8 mouse cellular contexts compared by ENCODE assay signal in genomic region chr2:5062496-5063298, GRCm38 (mm10). TPM values are rescaled to one million over a fixed set of nuclear protein-coding genes. Genes with fewer than 3 reads are reported as not detected.
A peak's percentile ranks its signal among the peaks of the same experiment; 100 is the strongest.
DNase-seq lines count a peak whose midpoint lies in the region; ATAC-seq and TF ChIP-seq lines count a peak whose summit lies in the region.

No protein-coding gene starts in this region.

- no peaks in the 10 kb centered on the region; the same call in 1 of the 2 replicates for H3K4me1 ChIP-seq in embryonic facial prominence, embryonic 14.5 days (ENCODE audit: control insufficient read depth, insufficient read depth, low read length)
- peaks cover 8% of the 10 kb centered on the region for H3K4me1 ChIP-seq in intestine, embryonic 16.5 days (ENCODE audit: control insufficient read depth, insufficient read depth, low read length)
- peaks cover 9% of the 10 kb centered on the region; the same call in 1 of the 2 replicates for H3K4me1 ChIP-seq in neural tube, embryonic 12.5 days

- H3K9ac ChIP-seq in embryonic facial prominence, embryonic 14.5 days (ENCODE audit: low read depth, low read length) = peak overlapping the region; percentile 69; the same call in 1 of the 2 replicates
- peak overlapping the region; percentile 81 for H3K9ac ChIP-seq in intestine, embryonic 16.5 days (ENCODE audit: low read depth, low read length)
- H3K9ac ChIP-seq in neural tube, embryonic 12.5 days = no peak overlapping the region

- DNase-seq in layer of hippocampus, adult 2 months (ENCODE audit: low spot score in 2 of 2) = no peak
- no peak for DNase-seq in layer of hippocampus, adult 9-11 months
- DNase-seq in embryonic facial prominence, embryonic 14.5 days (ENCODE audit: low spot score) = peak; percentile 3
- no peak for DNase-seq in layer of hippocampus, adult 9-10 months (ENCODE audit: low spot score)
- no peak for DNase-seq in gastrocnemius, postnatal 14 days

- TF ChIP-seq CTCF in layer of hippocampus, adult 2 months (conservative IDR thresholded peaks at IDR 0.05) = no peak

- H3K4me3 ChIP-seq in layer of hippocampus, adult 2 months = peak overlapping the region; percentile 85
- peak overlapping the region; percentile 66 for H3K4me3 ChIP-seq in embryonic facial prominence, embryonic 14.5 days (ENCODE audit: low read depth, low read length)
- peak overlapping the region; percentile 70 for H3K4me3 ChIP-seq in intestine, embryonic 16.5 days (ENCODE audit: low read length)
- peak overlapping the region; percentile 54 for H3K4me3 ChIP-seq in neural tube, embryonic 12.5 days

- ATAC-seq in embryonic facial prominence, embryonic 14.5 days (ENCODE audit: low read depth) = no peak
- ATAC-seq in intestine, embryonic 16.5 days = peak; percentile 45
- ATAC-seq in neural tube, embryonic 12.5 days (ENCODE audit: low FRiP score, low read depth) = no peak
- no peak for ATAC-seq in activated CD4-positive, CD25-positive, alpha-beta regulatory T cell, adult 4 months

- no peaks in the 10 kb centered on the region for H3K9me3 ChIP-seq in embryonic facial prominence, embryonic 14.5 days (ENCODE audit: control insufficient read depth, low read length)
- H3K9me3 ChIP-seq in intestine, embryonic 16.5 days (ENCODE audit: control insufficient read depth, low read length) = no peaks in the 10 kb centered on the region
- no peaks in the 10 kb centered on the region for H3K9me3 ChIP-seq in neural tube, embryonic 12.5 days

- 33% methylated on average over 16 of the region's 16 CpGs for whole genome bisulfite sequencing in embryonic facial prominence, embryonic 14.5 days
- 36% methylated on average over 16 of the region's 16 CpGs for WGBS in intestine, embryonic 16.5 days
- 43% methylated on average over 16 of the region's 16 CpGs for WGBS in neural tube, embryonic 12.5 days

- intact Hi-C loops in gastrocnemius, postnatal 14 days (cut with DNase I; ENCODE audit: low total_unique reads) = no loop called here

- 0 out of 2 replicates have a peak, but pooled peaks cover 8% of the 10 kb centered on the region for H3K27me3 ChIP-seq in embryonic facial prominence, embryonic 14.5 days (replicated peaks; ENCODE audit: control insufficient read depth, insufficient read depth, low read length)
- no peaks in the 10 kb centered on the region for H3K27me3 ChIP-seq in intestine, embryonic 16.5 days (replicated peaks; ENCODE audit: control insufficient read depth, insufficient read depth, low read length)
- 0 out of 2 replicates have a peak, but pooled peaks cover 3% of the 10 kb centered on the region for H3K27me3 ChIP-seq in neural tube, embryonic 12.5 days (replicated peaks)

- H3K36me3 ChIP-seq in embryonic facial prominence, embryonic 14.5 days (ENCODE audit: control insufficient read depth, insufficient read depth, low read length) = no peaks in the 10 kb centered on the region
- no peaks in the 10 kb centered on the region for H3K36me3 ChIP-seq in intestine, embryonic 16.5 days (ENCODE audit: control insufficient read depth, insufficient read depth, low read length)
- H3K36me3 ChIP-seq in neural tube, embryonic 12.5 days = no peaks in the 10 kb centered on the region

- H3K27ac ChIP-seq in layer of hippocampus, adult 2 months = no peak overlapping the region
- H3K27ac ChIP-seq in embryonic facial prominence, embryonic 14.5 days (replicated peaks; ENCODE audit: low read depth, low read length) = no peak overlapping the region
- H3K27ac ChIP-seq in intestine, embryonic 16.5 days (ENCODE audit: low read length) = peak overlapping the region; percentile 84; the same call in 1 of the 2 replicates
- no peak overlapping the region for H3K27ac ChIP-seq in neural tube, embryonic 12.5 days

- H3K4me2 ChIP-seq in embryonic facial prominence, embryonic 14.5 days (ENCODE audit: low read depth, low read length) = peak overlapping the region; percentile 97
- peak overlapping the region; percentile 95 for H3K4me2 ChIP-seq in intestine, embryonic 16.5 days (ENCODE audit: low read depth, low read length)
- peak overlapping the region; percentile 90 for H3K4me2 ChIP-seq in neural tube, embryonic 12.5 days (replicated peaks)

RNA-seq across cellular contexts. Expression of gene Optn, which starts 1.2 kb away (rescaled TPM):
- total RNA-seq in layer of hippocampus, adult 2 months (2021) = 10 to 100 TPM; 13.5 to 14.1 TPM
- polyA plus RNA-seq in embryonic facial prominence, embryonic 14.5 days (2014; fragmentation: Nextera tagmentation; extraction: Ambion mirVana) = 6.8 and 7.1 TPM in 2 replicates
- polyA plus RNA-seq in intestine, embryonic 16.5 days (2015; fragmentation: Nextera tagmentation; extraction: Ambion mirVana) = 28.7 and 36.9 TPM in 2 replicates
- polyA plus RNA-seq in neural tube, embryonic 12.5 days (2016; fragmentation: Nextera tagmentation; extraction: Ambion mirVana) = 5.2 and 6.1 TPM in 2 replicates
- 1 to 10 TPM in 1 of 2 experiments, under 1 TPM in 1; 0.98 to 1.5 TPM for polyA plus RNA-seq in activated CD4-positive, CD25-positive, alpha-beta regulatory T cell, adult 4 months (2017; shearing (Covaris generic))
- total RNA-seq in gastrocnemius, postnatal 14 days (2021) = 10 to 100 TPM; 27.2 to 33.8 TPM

RNA-seq across cellular contexts. Expression of gene Mcm10, which starts 50.1 kb away (rescaled TPM):
- 1 to 10 TPM; 1.1 to 2.0 TPM for total RNA-seq in layer of hippocampus, adult 2 months (2021)
- polyA plus RNA-seq in embryonic facial prominence, embryonic 14.5 days (2014; fragmentation: Nextera tagmentation; extraction: Ambion mirVana) = 23.3 and 23.8 TPM in 2 replicates
- polyA plus RNA-seq in intestine, embryonic 16.5 days (2015; fragmentation: Nextera tagmentation; extraction: Ambion mirVana) = 28.4 and 30.0 TPM in 2 replicates
- polyA plus RNA-seq in neural tube, embryonic 12.5 days (2016; fragmentation: Nextera tagmentation; extraction: Ambion mirVana) = 21.7 and 22.9 TPM in 2 replicates
- polyA plus RNA-seq in activated CD4-positive, CD25-positive, alpha-beta regulatory T cell, adult 4 months (2017; shearing (Covaris generic)) = 10 to 100 TPM in 1 of 2 experiments, 1 to 10 TPM in 1; 7.7 to 12.3 TPM
- 1 to 10 TPM in 1 of 2 experiments, under 1 TPM in 1; 0.62 to 1.8 TPM for total RNA-seq in gastrocnemius, postnatal 14 days (2021)
